Mouse (Mus musculus): ENCODE results near the gene Acaca. TPM values are rescaled to one million over a fixed set of nuclear protein-coding genes. Genes with fewer than 3 reads are reported as not detected.

Acaca gene
- total RNA-seq (2021) = 10 to 100 TPM; 11.4 to 12.5 TPM
- long read RNA-seq, experiment 1, partial matches to known transcripts = 1 of 2 reads
- long read RNA-seq, experiment 1, other reads (novel, unspliced or antisense) = 1 of 2 reads
- long read RNA-seq, experiment 2, partial matches to known transcripts = 2 of 6 reads
- long read RNA-seq, experiment 2, other reads (novel, unspliced or antisense) = 4 of 6 reads

- intact Hi-C loops (cut with DNase I) = no loop called here
- DNase-seq = peak; percentile 86 to 89
Measured at GRCm38 (mm10) chr11:84128943-84129798, at the start of gene Acaca, which contains the start of gene Tada2a. Gene Acaca (plus strand): TSS chr11:84129672. Gene Tada2a (minus strand): TSS chr11:84129600.

DNA sequence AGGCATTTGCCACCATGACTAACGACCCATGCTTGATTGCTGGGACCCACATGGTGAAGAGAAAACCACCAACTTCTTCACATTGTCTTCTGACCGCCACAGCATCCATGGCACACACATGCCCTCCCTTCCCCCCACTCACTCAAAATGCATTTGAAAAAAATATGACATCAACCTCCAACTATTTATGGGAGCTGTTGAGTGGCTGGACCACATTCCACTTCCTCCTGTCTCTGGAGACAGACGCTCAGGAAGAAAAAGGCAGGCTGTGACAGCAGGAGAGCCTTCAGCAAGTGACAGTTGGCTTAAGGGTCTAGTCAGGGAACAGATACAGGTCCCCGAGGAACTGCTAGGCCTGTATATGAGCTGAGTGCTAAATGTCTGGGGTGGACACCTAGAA is 49.6 kb upstream of the Acaca start:
- intact Hi-C loops (cut with DNase I) = no loop called here
- no peak for DNase-seq

GRCm38 (mm10) chr11:84080327-84080726 is 49.1 kb upstream of the Acaca start:
- no peak for DNase-seq
- intact Hi-C loops (cut with DNase I) = no loop called here

DNA sequence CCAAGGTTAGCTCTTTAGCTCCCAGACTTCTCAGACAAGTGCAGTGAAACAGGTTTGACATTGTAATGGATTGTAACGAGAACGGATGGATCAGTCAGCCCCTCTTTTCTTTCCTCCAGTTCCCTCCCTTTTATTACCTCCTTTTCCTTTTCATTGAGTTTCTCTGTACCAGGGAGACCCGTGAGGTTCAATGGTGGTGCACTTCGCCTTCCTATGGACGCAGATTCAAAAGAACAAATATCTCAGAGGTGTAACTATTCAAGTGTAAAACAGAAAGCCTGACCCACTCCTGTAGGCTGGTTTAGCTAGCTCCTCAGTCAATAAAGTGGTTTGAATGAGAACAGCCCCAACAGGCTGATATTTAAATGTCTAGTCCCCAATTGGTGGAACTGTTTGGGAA is 47.6 kb upstream of the Acaca start:
- intact Hi-C loops (cut with DNase I) = no loop called here
- DNase-seq = no peak

- DNase-seq = no peak
- intact Hi-C loops (cut with DNase I) = no loop called here
Measured at GRCm38 (mm10) chr11:84090572-84090971, 38.9 kb upstream of the Acaca start.

DNA sequence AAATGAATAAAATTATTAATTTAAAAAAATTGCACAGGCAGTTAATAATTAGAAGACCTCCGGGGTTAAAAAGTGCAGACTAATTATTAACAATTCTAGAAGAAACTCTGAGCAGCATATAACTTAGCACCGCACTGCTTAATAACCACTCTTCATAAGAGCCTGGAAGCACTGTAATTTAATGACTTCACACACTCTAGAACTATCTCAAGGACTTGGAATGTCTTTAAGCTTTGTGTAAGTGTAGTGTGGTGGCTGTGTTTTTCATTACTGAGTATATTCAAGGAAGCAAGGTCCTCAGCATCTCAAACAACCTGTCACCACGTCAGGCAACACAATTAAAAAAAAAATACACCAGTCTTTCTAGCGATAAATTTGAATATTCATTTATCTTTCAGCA is 34.4 kb upstream of the Acaca start:
- no peak for DNase-seq
- intact Hi-C loops (cut with DNase I) = no loop called here

DNA sequence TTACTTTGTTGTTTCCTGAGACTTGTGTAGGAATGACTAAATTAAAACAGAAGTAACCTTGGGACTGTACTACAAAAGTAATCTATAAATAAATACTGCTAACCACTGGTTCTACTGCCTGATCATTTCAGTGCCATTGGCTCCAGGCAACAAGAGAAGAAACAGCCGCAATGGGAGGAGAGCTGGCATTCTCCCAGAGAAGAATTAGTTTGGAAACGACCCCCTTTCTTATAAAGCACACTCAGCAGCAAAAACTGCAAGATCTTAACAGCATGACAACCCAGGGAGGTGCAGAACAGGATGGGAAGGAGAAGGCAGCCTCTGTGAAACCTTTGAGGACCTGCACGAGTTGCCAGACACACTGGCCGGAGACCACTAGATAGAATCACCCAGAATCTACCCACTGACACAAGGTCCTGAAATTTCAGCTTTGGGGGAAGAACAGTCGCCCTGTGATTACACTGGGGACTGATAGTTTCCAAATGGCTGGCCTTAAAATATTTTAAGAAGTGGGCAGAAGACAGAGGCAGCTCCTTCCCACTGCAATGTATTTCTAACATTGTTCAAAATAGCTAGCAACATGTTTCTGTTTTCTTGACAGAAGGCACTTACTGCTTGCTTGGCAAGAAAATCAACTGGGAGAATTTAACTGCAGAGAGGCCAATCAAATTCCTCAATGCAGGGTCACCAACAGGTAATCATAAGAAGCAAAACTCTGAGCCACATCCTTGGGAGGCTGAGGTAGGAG is 32.0 kb upstream of the Acaca start:
- DNase-seq = no peak
- intact Hi-C loops (cut with DNase I) = no loop called here

- DNase-seq = no peak
- intact Hi-C loops (cut with DNase I) = no loop called here
Measured at GRCm38 (mm10) chr11:84101182-84101581, 28.3 kb upstream of the Acaca start.

GRCm38 (mm10) chr11:84104036-84104435 is 25.4 kb upstream of the Acaca start:
- no peak for DNase-seq
- intact Hi-C loops (cut with DNase I) = no loop called here

DNA sequence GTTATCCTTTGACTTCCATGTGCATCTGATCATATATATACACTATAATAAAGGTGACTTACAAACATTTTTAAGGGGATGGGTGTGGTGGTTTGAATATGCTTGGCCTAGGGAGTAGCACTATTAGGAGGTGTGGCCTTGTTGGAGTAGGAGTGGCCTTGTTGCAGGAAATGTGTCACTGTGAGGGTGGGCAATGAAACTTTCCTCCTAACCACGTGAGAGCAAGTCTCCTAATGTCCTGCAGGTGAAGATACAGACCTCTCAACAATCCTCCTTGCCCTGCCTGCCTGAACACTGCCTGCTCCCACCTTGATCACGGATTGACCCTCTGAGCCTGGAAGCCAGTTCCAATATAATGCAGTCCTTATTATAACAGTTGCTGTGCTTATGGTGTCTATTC is 22.3 kb upstream of the Acaca start:
- DNase-seq = no peak
- intact Hi-C loops (cut with DNase I) = no loop called here

DNA sequence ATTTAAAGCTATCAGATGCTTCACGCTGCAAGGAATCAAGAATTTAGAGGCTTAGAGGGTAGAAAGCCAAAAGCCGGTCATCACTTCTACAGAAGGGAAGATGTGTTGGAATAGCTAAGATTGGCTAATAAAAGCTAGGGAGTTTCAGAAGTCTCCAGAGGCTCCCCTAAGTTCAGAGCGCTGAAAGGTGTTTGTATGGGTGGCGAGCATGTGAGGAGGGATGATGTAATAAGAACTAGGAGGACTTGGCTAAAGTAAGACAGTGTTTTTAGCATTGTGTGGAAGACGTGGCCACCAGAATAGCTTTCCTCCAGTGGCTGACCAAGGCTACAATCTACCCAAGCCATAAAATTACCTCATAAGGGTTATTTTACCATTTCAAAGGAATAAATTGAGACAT is 15.8 kb upstream of the Acaca start:
- no peak for DNase-seq
- intact Hi-C loops (cut with DNase I) = no loop called here

- intact Hi-C loops (cut with DNase I) = no loop called here
- peak; percentile 27 to 55 for DNase-seq
Measured at GRCm38 (mm10) chr11:84115646-84116045, 13.8 kb upstream of the Acaca start.

DNA sequence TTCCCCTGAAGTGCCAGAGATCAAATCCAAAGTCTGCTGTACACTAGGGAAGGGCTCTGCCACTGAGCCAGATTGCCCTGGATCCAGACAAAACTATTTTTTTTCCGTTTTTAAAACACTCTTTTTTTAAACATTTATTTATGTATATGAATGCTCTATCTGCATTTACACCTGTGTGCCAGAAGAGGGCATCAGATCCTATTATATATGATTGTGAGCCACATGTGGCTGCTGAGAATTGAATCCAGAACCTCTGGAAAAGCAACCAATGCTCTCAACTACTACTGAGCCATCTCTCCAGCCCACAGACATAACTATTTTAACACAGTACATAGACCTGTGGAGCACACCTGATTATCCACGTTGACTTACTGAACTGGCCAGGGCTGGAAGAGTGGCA is 13.3 kb upstream of the Acaca start:
- DNase-seq = no peak

DNA sequence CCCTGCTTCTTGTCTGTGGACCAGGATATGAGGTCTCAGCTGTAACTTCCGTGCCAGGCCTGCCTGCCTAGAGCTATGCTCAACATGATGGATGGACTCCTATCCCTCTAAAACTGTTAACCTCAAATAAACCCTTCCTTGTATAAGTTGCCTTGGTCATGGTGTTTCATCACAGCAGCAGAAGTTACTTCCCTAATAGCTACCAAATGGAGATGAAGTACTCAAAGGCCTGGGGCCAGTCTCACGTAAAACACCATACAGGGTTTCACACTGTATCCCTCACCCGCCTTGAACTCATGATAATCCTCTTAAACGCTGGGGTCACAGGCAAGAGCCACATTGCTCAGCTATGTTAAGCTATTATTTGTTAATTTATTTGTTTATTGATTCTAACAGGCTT is 12.0 kb upstream of the Acaca start:
- intact Hi-C loops (cut with DNase I) = no loop called here
- no peak for DNase-seq

More for the DNA sequence above, 13.3 kb upstream of the Acaca start:
- intact Hi-C loops (cut with DNase I) = no loop called here

GRCm38 (mm10) chr11:84121051-84121956 is 8.2 kb upstream of the Acaca start:
- intact Hi-C loops (cut with DNase I) = no loop called here
- DNase-seq = peak in 1 of 2 experiments; percentile 3

DNA sequence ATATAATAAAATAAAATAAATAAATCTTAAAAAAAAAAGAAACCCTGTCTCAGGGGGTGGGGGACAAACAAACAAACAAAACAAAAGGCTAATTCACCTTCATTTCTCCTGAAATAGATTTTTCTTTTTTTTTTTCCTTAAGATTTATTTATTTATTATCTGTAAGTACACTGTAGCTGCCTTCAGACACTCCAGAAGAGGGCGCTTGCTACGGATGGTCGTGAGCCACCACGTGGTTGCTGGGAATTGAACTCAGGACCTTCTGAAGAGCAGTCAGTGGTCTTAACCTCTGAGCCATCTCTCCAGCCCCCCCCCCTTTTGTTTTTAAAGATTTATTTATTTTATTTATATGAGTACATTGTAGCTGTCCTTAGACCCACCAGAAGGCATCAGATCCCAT is 1.5 kb upstream of the Acaca start:
- DNase-seq = no peak
- intact Hi-C loops (cut with DNase I) = no loop called here

DNA sequence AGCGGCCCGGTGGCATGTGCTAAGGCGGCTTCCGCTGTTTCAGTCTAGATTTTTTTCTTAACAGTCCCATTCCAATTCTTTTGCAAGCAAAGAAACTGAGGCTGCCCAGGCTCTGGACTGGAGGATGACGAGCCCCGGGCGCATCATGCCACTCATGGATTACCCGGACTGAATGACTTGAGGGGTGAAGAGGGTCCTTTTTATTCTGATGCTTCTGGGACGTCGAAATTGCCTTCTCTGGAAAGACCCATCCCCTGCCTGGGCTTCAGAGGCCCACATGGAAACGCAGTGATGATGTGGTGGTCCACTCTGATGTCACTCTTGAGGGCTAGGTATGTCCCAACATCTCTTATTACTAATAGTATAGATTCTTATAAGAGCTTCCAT is 320 bp downstream of the Acaca start:
- intact Hi-C loops (cut with DNase I) = no loop called here

DNA sequence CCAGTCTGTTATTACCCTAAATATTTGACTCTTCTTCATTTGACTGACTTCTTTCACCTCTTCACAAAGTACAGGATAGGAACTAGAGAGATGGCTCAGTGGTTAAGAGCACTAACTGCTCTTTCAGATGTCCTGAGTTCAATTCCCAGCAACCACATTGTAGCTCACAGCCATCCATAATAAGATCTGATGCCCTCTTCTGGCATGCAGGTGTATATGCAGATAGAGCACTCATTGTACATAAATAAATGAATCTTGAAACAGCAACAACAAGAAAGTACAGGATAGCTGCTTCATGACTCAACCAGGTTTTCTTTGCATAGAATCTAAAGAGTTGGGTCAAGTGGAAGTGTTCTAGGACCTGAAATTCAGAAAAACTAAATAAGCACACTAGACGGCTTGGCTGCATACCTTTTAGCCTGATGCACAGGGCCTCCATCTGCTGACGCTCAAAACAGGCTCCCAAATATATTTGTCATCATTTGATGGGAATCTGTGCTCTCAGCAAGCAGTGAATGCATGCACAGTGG is 4.9 kb downstream of the Acaca start:
- DNase-seq = no peak
- intact Hi-C loops (cut with DNase I) = no loop called here

More for the DNA sequence above, 320 bp downstream of the Acaca start:
- no peak for DNase-seq

- DNase-seq = no peak
- intact Hi-C loops (cut with DNase I) = no loop called here
Measured at GRCm38 (mm10) chr11:84136453-84136852, 7.0 kb downstream of the Acaca start.

DNA sequence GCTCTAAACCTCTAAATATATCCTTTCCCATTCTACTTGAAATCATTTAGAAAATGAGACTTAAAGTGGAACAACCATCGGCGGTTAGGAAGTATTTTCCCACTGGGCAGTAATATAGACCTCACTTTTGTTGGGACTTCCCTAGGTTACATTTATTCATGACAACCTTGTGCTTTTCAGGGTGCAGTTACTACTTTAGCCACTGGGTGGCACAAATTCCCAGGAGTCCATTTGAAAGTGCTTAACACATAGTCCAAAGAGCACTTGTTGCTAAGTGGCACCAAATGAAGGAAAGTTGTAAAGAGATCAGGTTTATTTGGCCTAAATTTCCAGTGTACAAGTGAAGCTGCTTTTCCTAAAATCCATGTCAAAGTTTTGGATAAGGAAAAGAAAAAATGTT is 12.3 kb downstream of the Acaca start:
- intact Hi-C loops (cut with DNase I) = loop anchor here (10.0 kb wide), 1 partner anchor 103 kb away; no protein-coding TSS in a partner anchor
- DNase-seq = peak; percentile 30 to 61

Data from heart, postnatal 14 days (tissue).